Mouse (Mus musculus) midbrain, embryonic 14.5 days (tissue): ENCODE measurements at regions not wholly inside any gene's neighbourhood (a gene's known extent, or its start where the extent isn't known, plus 50 kb on each side); places are given as distances from the start of the nearest gene placed in this dataset.
A peak's percentile ranks its signal among the peaks of the same experiment; 100 is the strongest.

Experiments used
- ATAC-seq: fragments of 200-750 bp; cut with Nextera tagmentation; 2 replicates; pipeline ENCODE4 v1.8.0; 2017; ENCODE audit warnings: moderate number of reproducible peaks, moderate library complexity; ENCODE audit not compliant: low FRiP score, low TSS enrichment
- DNase-seq: peaks from one replicate; pipeline ENCODE4 v3.0.0-alpha.2; 2015
- H3K27ac ChIP-seq: fragments of 300-500 bp; sonication (generic); replicated peaks from 2 replicates; pipeline ENCODE4 v1.5.1; 2014; ENCODE audit warnings: mild to moderate bottlenecking, low read depth, low read length, moderate library complexity
- H3K27me3 ChIP-seq: fragments of 300-500 bp; sonication (generic); 2 replicates; pipeline ENCODE4 v1.6.1; 2014; ENCODE audit warnings: low read length, control low read depth, mixed read lengths; ENCODE audit not compliant: control insufficient read depth, insufficient read depth
- H3K36me3 ChIP-seq: fragments of 300-500 bp; sonication (generic); 2 replicates; pipeline ENCODE4 v1.6.1; 2014; ENCODE audit warnings: low read length, control low read depth; ENCODE audit not compliant: control insufficient read depth, insufficient read depth
- H3K4me1 ChIP-seq: fragments of 300-500 bp; sonication (generic); 2 replicates; pipeline ENCODE4 v1.6.1; 2014; ENCODE audit warnings: mild to moderate bottlenecking, antibody characterized with exemption, low read length, control low read depth; ENCODE audit not compliant: control insufficient read depth, insufficient read depth
- H3K4me2 ChIP-seq: fragments of 300-500 bp; sonication (generic); 2 replicates; pipeline ENCODE4 v1.6.1; 2014; ENCODE audit warnings: mild to moderate bottlenecking, low read length, moderate library complexity
- H3K4me3 ChIP-seq: fragments of 300-500 bp; sonication (generic); replicated peaks from 2 replicates; pipeline ENCODE4 v1.5.1; 2014; ENCODE audit warnings: low read depth, low read length
- H3K9ac ChIP-seq: fragments of 300-500 bp; sonication (generic); replicated peaks from 2 replicates; pipeline ENCODE4 v1.6.1; 2014; ENCODE audit warnings: mild to moderate bottlenecking, low read length, moderate library complexity
- H3K9me3 ChIP-seq: fragments of 300-500 bp; sonication (generic); 2 replicates; pipeline ENCODE4 v1.6.1; 2016; ENCODE audit warnings: low read length, control low read depth, mixed read lengths; ENCODE audit not compliant: control insufficient read depth
- WGBS: fragments of 180-500 bp; shearing (Covaris S2); extraction: QIAGEN DNeasy Blood & Tissue Kit; methylation state at CpG from one replicate; pipeline ENCODE4 v1.1.7; 2014; 5-methylcytosine and 5-hydroxymethylcytosine counted together

- ATAC-seq = 0 out of 2 replicates have a peak, but pooled peaks have one; percentile 14
- WGBS = 2% methylated on average over 16 of the region's 16 CpGs
- H3K27ac ChIP-seq = peak overlapping the region; percentile 79
Observed at GRCm38 (mm10) chr5:120301672-120302071, 129.8 kb upstream of the Lhx5 start.

GRCm38 (mm10) chr5:120302307-120302706 is 129.2 kb upstream of the Lhx5 start:
- 2% methylated on average over 47 of the region's 47 CpGs for WGBS
- ATAC-seq (peak; percentile 41; the same call in 1 of the 2 replicates), DNase-seq (peak; percentile 82)
- Histone ChIP-seq H3K4me1 (peaks cover 31% of the 10 kb centered on the region), H3K9me3 (no peaks in the 10 kb centered on the region), H3K27me3 (peaks cover 20% of the 10 kb centered on the region), H3K36me3 (no peaks in the 10 kb centered on the region), H3K27ac (peak overlapping the region; percentile 79), H3K4me2 (peak overlapping the region; percentile 63), H3K9ac (peak overlapping the region; percentile 47), H3K4me3 (peak overlapping the region; percentile 29)

More at GRCm38 (mm10) chr5:120301672-120302071, 129.8 kb upstream of the Lhx5 start:
- Histone ChIP-seq H3K9me3 (no peaks in the 10 kb centered on the region), H3K4me2 (peak overlapping the region; percentile 63), H3K9ac (peak overlapping the region; percentile 47), H3K4me1 (peaks cover 33% of the 10 kb centered on the region), H3K27me3 (peaks cover 20% of the 10 kb centered on the region), H3K36me3 (no peaks in the 10 kb centered on the region), H3K4me3 (peak overlapping the region; percentile 29)
- peak; percentile 57 for DNase-seq

- Histone ChIP-seq H3K4me2 (peak overlapping the region; percentile 13; the same call in 1 of the 2 replicates), H3K27me3 (peaks cover 16% of the 10 kb centered on the region), H3K9me3 (no peaks in the 10 kb centered on the region), H3K27ac (peak overlapping the region; percentile 47; the same call in 1 of the 2 replicates), H3K4me1 (peaks cover 31% of the 10 kb centered on the region), H3K36me3 (no peaks in the 10 kb centered on the region), H3K9ac (no peak overlapping the region), H3K4me3 (no peak overlapping the region)
- ATAC-seq (0 out of 2 replicates have a peak, but pooled peaks have one; percentile 27), DNase-seq (peak; percentile 62)
- 11% methylated on average over 12 of the region's 13 CpGs for WGBS
Observed at GRCm38 (mm10) chr5:120304295-120304701, 127.2 kb upstream of the Lhx5 start.

- H3K27me3 ChIP-seq = peaks cover 9% of the 10 kb centered on the region; the same call in 1 of the 2 replicates
- 90% methylated on average over 6 of the region's 6 CpGs for WGBS
- no peak for ATAC-seq
Observed at GRCm38 (mm10) chr5:120312299-120312698, 119.2 kb upstream of the Lhx5 start.

GRCm38 (mm10) chr5:120313984-120314383 is 117.5 kb upstream of the Lhx5 start:
- Histone ChIP-seq H3K9me3 (peaks cover 5% of the 10 kb centered on the region; the same call in 1 of the 2 replicates), H3K27ac (no peak overlapping the region), H3K4me1 (no peaks in the 10 kb centered on the region; the same call in 1 of the 2 replicates), H3K36me3 (no peaks in the 10 kb centered on the region), H3K9ac (no peak overlapping the region), H3K4me3 (no peak overlapping the region), H3K4me2 (no peak overlapping the region), H3K27me3 (peaks cover 16% of the 10 kb centered on the region; the same call in 1 of the 2 replicates)
- no peak for DNase-seq
- 84% methylated on average over 6 of the region's 6 CpGs for WGBS
- ATAC-seq = no peak

More at GRCm38 (mm10) chr5:120312299-120312698, 119.2 kb upstream of the Lhx5 start:
- peaks cover 5% of the 10 kb centered on the region; the same call in 1 of the 2 replicates for H3K9me3 ChIP-seq
- H3K4me3 ChIP-seq = no peak overlapping the region
- H3K9ac ChIP-seq = no peak overlapping the region
- H3K27ac ChIP-seq = no peak overlapping the region
- H3K4me1 ChIP-seq = no peaks in the 10 kb centered on the region; the same call in 1 of the 2 replicates
- DNase-seq = no peak
- H3K4me2 ChIP-seq = no peak overlapping the region
- no peaks in the 10 kb centered on the region for H3K36me3 ChIP-seq

- H3K4me1 ChIP-seq = no peaks in the 10 kb centered on the region; the same call in 1 of the 2 replicates
- no peak overlapping the region for H3K4me3 ChIP-seq
- ATAC-seq (no peak), DNase-seq (no peak)
- H3K36me3 ChIP-seq = no peaks in the 10 kb centered on the region
- H3K27ac ChIP-seq = no peak overlapping the region; the same call in 1 of the 2 replicates
- 62% methylated on average over 8 of the region's 8 CpGs for WGBS
- no peak overlapping the region for H3K9ac ChIP-seq
- peaks cover 19% of the 10 kb centered on the region; the same call in 1 of the 2 replicates for H3K27me3 ChIP-seq
- peaks cover 5% of the 10 kb centered on the region; the same call in 1 of the 2 replicates for H3K9me3 ChIP-seq
- H3K4me2 ChIP-seq = no peak overlapping the region
Observed at GRCm38 (mm10) chr5:120315116-120315515, 116.4 kb upstream of the Lhx5 start.

GRCm38 (mm10) chr5:120318951-120319350 is 112.5 kb upstream of the Lhx5 start:
- no peak overlapping the region for H3K4me2 ChIP-seq
- ATAC-seq = no peak
- WGBS = 44% methylated on average over 1 of the region's 1 CpGs

GRCm38 (mm10) chr5:120322031-120322731 is 109.3 kb upstream of the Lhx5 start:
- Histone ChIP-seq H3K4me3 (peak overlapping the region; percentile 16), H3K4me2 (peak overlapping the region; percentile 52), H3K36me3 (no peaks in the 10 kb centered on the region), H3K9ac (peak overlapping the region; percentile 50), H3K27ac (peak overlapping the region; percentile 58), H3K27me3 (peaks cover 30% of the 10 kb centered on the region; the same call in 1 of the 2 replicates), H3K4me1 (peaks cover 13% of the 10 kb centered on the region), H3K9me3 (no peaks in the 10 kb centered on the region)
- DNase-seq (peak; percentile 75), ATAC-seq (peak; percentile 70)
- 1% methylated on average over 30 of the region's 30 CpGs for WGBS

More at GRCm38 (mm10) chr5:120318951-120319350, 112.5 kb upstream of the Lhx5 start:
- H3K9me3 ChIP-seq = no peaks in the 10 kb centered on the region
- no peaks in the 10 kb centered on the region for H3K36me3 ChIP-seq
- H3K9ac ChIP-seq = no peak overlapping the region
- no peak overlapping the region for H3K4me3 ChIP-seq
- H3K4me1 ChIP-seq = peaks cover 13% of the 10 kb centered on the region
- DNase-seq = no peak
- no peak overlapping the region for H3K27ac ChIP-seq
- H3K27me3 ChIP-seq = peaks cover 23% of the 10 kb centered on the region; the same call in 1 of the 2 replicates
